Mouse (Mus musculus): ENCODE data around the gene Obsl1. TPM values are rescaled to one million over a fixed set of nuclear protein-coding genes. Genes with fewer than 3 reads are reported as not detected.
A peak's percentile ranks its signal among the peaks of the same experiment; 100 is the strongest.

Obsl1 gene
- polyA plus RNA-seq, 2 experiments: 5.3 to 9.7 TPM

DNA sequence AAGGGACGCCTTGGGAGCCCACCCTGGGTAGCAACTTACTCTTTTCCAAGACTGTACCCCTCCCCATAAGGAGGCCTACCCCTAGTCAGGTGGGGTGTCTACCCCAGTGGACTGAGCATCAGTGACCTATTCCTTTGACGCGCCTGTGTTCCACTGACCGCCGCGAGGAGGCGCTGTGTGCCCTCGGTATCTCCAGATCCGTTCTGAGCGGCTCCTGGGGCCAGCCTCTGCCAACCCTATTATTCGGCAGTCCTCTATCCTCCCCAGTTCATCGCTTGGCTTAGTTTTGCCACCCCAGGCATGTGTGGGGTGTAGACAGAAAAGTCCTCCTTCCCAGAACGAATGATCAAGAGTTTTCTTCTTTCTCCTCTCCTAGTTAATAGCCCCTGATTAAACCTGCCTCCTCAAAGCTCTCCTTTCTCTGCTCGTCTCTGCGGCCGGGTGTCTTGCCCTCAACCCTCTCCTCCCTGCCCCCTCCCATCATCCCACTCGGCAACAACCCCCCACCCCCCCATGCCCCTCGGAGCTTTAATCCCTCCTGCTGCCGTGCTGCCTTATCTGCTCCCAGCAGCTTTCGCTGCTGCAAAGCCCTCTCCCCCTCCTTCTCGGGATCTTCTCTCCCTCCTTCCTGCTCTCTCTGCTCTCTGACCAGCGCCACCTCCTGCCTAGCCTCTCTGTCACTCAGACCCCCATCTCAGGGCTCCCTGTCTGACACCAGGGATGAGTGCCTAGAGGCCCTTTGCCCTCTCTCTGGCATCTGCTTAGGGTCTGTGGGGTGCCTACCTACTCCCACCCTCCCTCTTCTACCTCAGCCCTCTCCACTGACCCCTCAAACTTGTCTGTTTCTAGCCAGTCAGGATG, 60.3 kb downstream of the Obsl1 start:
- peaks cover 28 to 36% of the 10 kb centered on the region in 2 experiments for H3K4me1 ChIP-seq (replicated peaks; ENCODE audit: control insufficient read depth in 2 of 2, insufficient read depth in 2 of 2, low read length in 1 of 2)
- H3K9ac ChIP-seq (replicated peaks): no peak overlapping the region
- TF ChIP-seq EP300 (IDR thresholded peaks at IDR 0.05; ENCODE audit: low read depth) (no peak), CTCF (IDR thresholded peaks at IDR 0.05; ENCODE audit: low read depth) (peak; percentile 97)
- H3K4me3 ChIP-seq (ENCODE audit: insufficient read depth in 1 of 2, low read depth in 2 of 2, low read length in 2 of 2): no peak overlapping the region
- under 1% methylated on average over 22 of the region's 22 CpGs for WGBS (ENCODE audit: insufficient replicate concordance)
- no peaks in the 10 kb centered on the region for H3K36me3 ChIP-seq (replicated peaks; ENCODE audit: control insufficient read depth, insufficient read depth, low read depth)
- ATAC-seq (ENCODE audit: insufficient read depth): peak; percentile 72
- peaks cover 39% of the 10 kb centered on the region for H3K27me3 ChIP-seq (ENCODE audit: control insufficient read depth, insufficient read depth, low read length)
- peak overlapping the region; percentile 58 for H3K4me2 ChIP-seq (ENCODE audit: low read depth)
- no peaks in the 10 kb centered on the region for H3K9me3 ChIP-seq (ENCODE audit: control insufficient read depth, low read length)
- H3K27ac ChIP-seq: no peak overlapping the region; the same call in 1 of the 2 replicates
- DNase-seq (ENCODE audit: low read depth in 3 of 3, low spot score in 3 of 3): peak; percentile 54 to 63 (median 60)

DNA sequence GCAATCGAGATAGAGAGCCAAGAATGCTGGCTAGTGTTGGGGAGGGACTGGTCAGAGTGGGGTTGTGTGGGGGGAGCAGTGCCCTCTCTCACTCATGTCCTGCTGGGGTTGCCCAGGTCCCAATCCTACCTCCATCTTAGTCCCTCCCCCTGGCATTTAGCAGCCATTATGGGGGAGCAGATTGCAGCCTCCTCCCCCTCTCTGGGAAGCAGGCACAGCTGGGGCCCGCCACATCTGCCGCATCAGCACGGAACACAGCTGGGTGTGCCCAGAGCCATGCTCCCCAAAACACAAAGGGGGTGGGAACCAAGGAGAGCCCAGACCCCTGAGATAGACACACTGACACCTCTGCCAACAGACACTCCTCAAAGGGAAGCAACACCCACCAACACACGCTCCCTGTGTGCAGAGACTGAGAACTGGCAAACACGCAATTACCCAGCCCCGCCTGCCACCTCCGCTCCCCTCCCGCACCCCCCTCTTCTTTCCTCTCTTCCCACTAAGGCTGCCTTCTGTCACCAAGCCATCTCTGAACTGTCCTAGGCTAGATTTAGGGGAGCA, 61.0 kb downstream of the Obsl1 start:
- DNase-seq (ENCODE audit: low read depth in 3 of 3, low spot score in 3 of 3) (peak in 1 of 3 experiments; percentile 20), ATAC-seq (ENCODE audit: insufficient read depth) (peak; percentile 61)
- 11% methylated on average over 9 of the region's 9 CpGs for WGBS (ENCODE audit: insufficient replicate concordance)
- Histone ChIP-seq H3K9me3 (ENCODE audit: control insufficient read depth, low read length) (no peaks in the 10 kb centered on the region), H3K4me2 (ENCODE audit: low read depth) (peak overlapping the region; percentile 58), H3K4me3 (ENCODE audit: insufficient read depth in 1 of 2, low read depth in 2 of 2, low read length in 2 of 2) (no peak overlapping the region), H3K9ac (replicated peaks) (no peak overlapping the region), H3K27ac (no peak overlapping the region), H3K27me3 (ENCODE audit: control insufficient read depth, insufficient read depth, low read length) (peaks cover 32% of the 10 kb centered on the region), H3K4me1 (replicated peaks; ENCODE audit: control insufficient read depth in 2 of 2, insufficient read depth in 2 of 2, low read length in 1 of 2) (peaks cover 23 to 36% of the 10 kb centered on the region in 2 experiments), H3K36me3 (replicated peaks; ENCODE audit: control insufficient read depth, insufficient read depth, low read depth) (no peaks in the 10 kb centered on the region)
- TF ChIP-seq CTCF (IDR thresholded peaks at IDR 0.05; ENCODE audit: low read depth): no peak
- TF ChIP-seq EP300 (IDR thresholded peaks at IDR 0.05; ENCODE audit: low read depth): no peak

DNA sequence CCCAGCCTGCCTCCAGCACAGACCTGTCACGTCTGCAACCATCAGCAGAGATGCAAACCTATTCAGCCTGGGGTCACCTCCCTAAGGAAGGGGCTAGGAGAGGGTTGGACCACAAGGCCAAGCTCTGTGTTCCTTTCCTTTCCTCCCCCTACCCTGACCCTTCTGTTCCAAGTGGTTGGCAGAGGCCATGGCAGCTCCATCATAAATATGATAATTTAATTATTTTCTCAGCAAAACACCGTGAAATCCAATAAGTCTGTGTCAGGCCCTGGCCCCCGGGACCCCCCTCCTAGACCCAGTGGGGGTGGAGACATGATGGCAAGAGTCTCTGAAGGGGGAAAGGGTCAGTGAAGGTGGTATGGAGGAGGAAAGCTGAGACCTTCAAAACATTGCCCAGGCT, 62.0 kb downstream of the Obsl1 start:
- ATAC-seq (ENCODE audit: insufficient read depth): no peak

DNA sequence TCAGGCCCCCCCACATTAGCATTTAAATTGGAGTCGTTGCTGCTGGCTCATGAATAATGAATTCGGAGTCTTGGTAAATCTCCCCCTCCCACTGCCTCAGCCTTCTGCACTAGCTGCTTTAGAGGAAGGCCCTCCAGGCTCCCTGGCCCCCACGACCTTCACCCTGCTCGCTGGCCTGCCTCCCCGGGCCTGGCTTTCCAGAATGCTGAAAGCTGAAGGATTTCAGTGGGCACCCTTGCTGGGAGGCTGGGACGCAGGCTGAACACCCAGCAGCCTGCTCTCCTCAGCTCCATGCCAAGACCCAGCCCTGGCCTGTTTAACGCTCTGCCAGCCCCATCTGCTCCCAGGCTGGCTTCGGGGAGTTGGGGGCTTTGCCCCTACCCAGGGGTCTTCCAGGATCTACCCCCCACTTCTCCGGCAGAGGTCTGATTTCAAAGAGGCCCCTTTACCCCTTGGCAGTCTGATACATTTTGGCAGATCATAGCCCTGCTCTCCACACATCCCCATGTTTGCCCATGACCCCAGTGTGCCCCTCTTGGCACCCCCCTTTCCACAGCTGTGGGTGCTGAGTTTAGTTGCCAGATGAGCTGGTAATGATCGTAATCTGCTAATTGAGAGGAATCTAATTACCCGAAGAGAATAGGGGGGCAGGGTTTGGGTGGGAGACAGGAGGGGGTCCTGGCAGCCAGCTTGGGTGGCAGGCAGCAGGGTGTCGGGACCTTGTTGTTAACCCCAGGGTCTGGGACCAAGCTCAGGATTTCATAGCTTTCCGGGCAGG, 62.8 kb downstream of the Obsl1 start:
- H3K4me1 ChIP-seq (replicated peaks; ENCODE audit: control insufficient read depth in 2 of 2, insufficient read depth in 2 of 2, low read length in 1 of 2): peaks cover 23 to 25% of the 10 kb centered on the region in 2 experiments
- no peak for TF ChIP-seq CTCF (IDR thresholded peaks at IDR 0.05; ENCODE audit: low read depth)
- no peak for TF ChIP-seq EP300 (IDR thresholded peaks at IDR 0.05; ENCODE audit: low read depth)
- WGBS (ENCODE audit: insufficient replicate concordance): 55% methylated on average over 13 of the region's 13 CpGs
- no peak overlapping the region for H3K4me3 ChIP-seq (ENCODE audit: insufficient read depth in 1 of 2, low read depth in 2 of 2, low read length in 2 of 2)
- no peak overlapping the region for H3K27ac ChIP-seq
- H3K9me3 ChIP-seq (ENCODE audit: control insufficient read depth, low read length): no peaks in the 10 kb centered on the region
- no peaks in the 10 kb centered on the region for H3K36me3 ChIP-seq (replicated peaks; ENCODE audit: control insufficient read depth, insufficient read depth, low read depth)
- no peak for DNase-seq (ENCODE audit: low read depth in 3 of 3, low spot score in 3 of 3)
- H3K27me3 ChIP-seq (ENCODE audit: control insufficient read depth, insufficient read depth, low read length): peaks cover 14% of the 10 kb centered on the region
- ATAC-seq (ENCODE audit: insufficient read depth): no peak
- no peak overlapping the region for H3K9ac ChIP-seq (replicated peaks)
- no peak overlapping the region for H3K4me2 ChIP-seq (ENCODE audit: low read depth)

More for the DNA sequence above, 62.0 kb downstream of the Obsl1 start:
- Histone ChIP-seq H3K36me3 (replicated peaks; ENCODE audit: control insufficient read depth, insufficient read depth, low read depth) (no peaks in the 10 kb centered on the region), H3K4me3 (ENCODE audit: insufficient read depth in 1 of 2, low read depth in 2 of 2, low read length in 2 of 2) (no peak overlapping the region), H3K27ac (no peak overlapping the region), H3K9ac (replicated peaks) (no peak overlapping the region), H3K4me2 (ENCODE audit: low read depth) (peak overlapping the region; percentile 58; the same call in 1 of the 2 replicates), H3K4me1 (replicated peaks; ENCODE audit: control insufficient read depth in 2 of 2, insufficient read depth in 2 of 2, low read length in 1 of 2) (peaks cover 23 to 28% of the 10 kb centered on the region in 2 experiments), H3K9me3 (ENCODE audit: control insufficient read depth, low read length) (no peaks in the 10 kb centered on the region), H3K27me3 (ENCODE audit: control insufficient read depth, insufficient read depth, low read length) (peaks cover 22% of the 10 kb centered on the region)
- DNase-seq (ENCODE audit: low read depth in 3 of 3, low spot score in 3 of 3): no peak
- WGBS (ENCODE audit: insufficient replicate concordance): 60% methylated on average over 3 of the region's 3 CpGs
- TF ChIP-seq CTCF (IDR thresholded peaks at IDR 0.05; ENCODE audit: low read depth): no peak
- TF ChIP-seq EP300 (IDR thresholded peaks at IDR 0.05; ENCODE audit: low read depth): no peak

Data from liver, embryonic 14.5 days (tissue).